Mouse (Mus musculus): ENCODE measurements around the gene Slc11a2.

GRCm38 (mm10) chr15:100452486-100452885, 27.6 kb upstream of the Slc11a2 start:
- no peak for TF ChIP-seq CTCF (IDR thresholded peaks at IDR 0.05; ENCODE audit: low read depth, low read length)
- no peak for TF ChIP-seq POLR2A (IDR thresholded peaks at IDR 0.05; ENCODE audit: borderline replicate concordance, low read depth, low read length)

All from bone marrow macrophage, adult 2 months (primary cell).